Comparison of ENCODE assay signal across 9 mouse cellular contexts in genomic region chrX:101273410-101273809, GRCm38 (mm10). TPM values are rescaled to one million over a fixed set of nuclear protein-coding genes. Genes with fewer than 3 reads are reported as not detected.
DNase-seq lines count a peak whose midpoint lies in the region; ATAC-seq and TF ChIP-seq lines count a peak whose summit lies in the region.
"Had no signal": no experiment of that assay in that cellular context is flagged by ENCODE, and none has a peak within 500 bp of the region (broad histone marks: within the 10 kb centered on the region; RNA-seq: fewer than 3 reads in every experiment).

No protein-coding gene starts in this region.

- WGBS in forebrain, embryonic 12.5 days = 25% methylated on average over 6 of the region's 6 CpGs
- WGBS in liver, embryonic 15.5 days (ENCODE audit: insufficient replicate concordance) = 28% methylated on average over 6 of the region's 6 CpGs

- H3K79me2 ChIP-seq in C2C12 (ENCODE audit: control insufficient read depth, insufficient read depth) = peaks cover 10% of the 10 kb centered on the region

- peaks cover 12% of the 10 kb centered on the region for H3K36me3 ChIP-seq in C2C12 (ENCODE audit: control insufficient read depth, insufficient read depth)
- peaks cover 14% of the 10 kb centered on the region for H3K36me3 ChIP-seq in forebrain, embryonic 12.5 days (replicated peaks)
- peaks cover 27% of the 10 kb centered on the region for H3K36me3 ChIP-seq in liver, embryonic 15.5 days (replicated peaks)

- peak overlapping the region; percentile 75; the same call in 1 of the 2 replicates for H3K27ac ChIP-seq in forebrain, embryonic 12.5 days
- peak overlapping the region; percentile 86 for H3K27ac ChIP-seq in liver, embryonic 15.5 days (replicated peaks)

- H3ac ChIP-seq in C2C12 (ENCODE audit: control insufficient read depth, insufficient read length, low read depth) = peak overlapping the region; percentile 14

- peak overlapping the region; percentile 66; the same call in 1 of the 2 replicates for H3K9ac ChIP-seq in forebrain, embryonic 12.5 days
- peak overlapping the region; percentile 48 for H3K9ac ChIP-seq in liver, embryonic 15.5 days

- no peaks in the 10 kb centered on the region for H3K9me3 ChIP-seq in forebrain, embryonic 12.5 days
- no peaks in the 10 kb centered on the region for H3K9me3 ChIP-seq in liver, embryonic 15.5 days (replicated peaks)

- no peaks in the 10 kb centered on the region for H3K27me3 ChIP-seq in C2C12 (ENCODE audit: control insufficient read depth, insufficient read depth, insufficient read length)
- peaks cover 7% of the 10 kb centered on the region; the same call in 1 of the 2 replicates for H3K27me3 ChIP-seq in forebrain, embryonic 12.5 days
- H3K27me3 ChIP-seq in liver, embryonic 15.5 days = peaks cover 10% of the 10 kb centered on the region; the same call in 1 of the 2 replicates

- no peak for TF ChIP-seq CTCF in C2C12 (IDR thresholded peaks at IDR 0.05; ENCODE audit: control insufficient read depth, insufficient read depth, insufficient read length)

- peaks cover 8% of the 10 kb centered on the region; the same call in 1 of the 2 replicates for H3K4me1 ChIP-seq in forebrain, embryonic 12.5 days
- H3K4me1 ChIP-seq in liver, embryonic 15.5 days (replicated peaks) = peaks cover 16% of the 10 kb centered on the region

- ATAC-seq in forebrain, embryonic 12.5 days (ENCODE audit: low FRiP score) = peak; percentile 39; the same call in 1 of the 2 replicates
- no peak for ATAC-seq in liver, embryonic 15.5 days (ENCODE audit: insufficient read depth)
- ATAC-seq in megakaryocyte progenitor cell, adult 5-6 weeks (replicated peaks; ENCODE audit: poor library complexity) = no peak

- peaks cover 1% of the 10 kb centered on the region for H3K79me3 ChIP-seq in C2C12 (ENCODE audit: low read depth)

- peak; percentile 58 for DNase-seq in CD4-positive helper T cell, adult 2 months (ENCODE audit: low read depth, low spot score)
- no peak for DNase-seq in right cerebral cortex, adult 2 months (ENCODE audit: low spot score in 2 of 2)
- no peak for DNase-seq in urinary bladder, postnatal 14 days (ENCODE audit: low spot score)
- no peak for DNase-seq in right cerebral cortex, postnatal 14 days

- peak overlapping the region; percentile 54 for H3K4me2 ChIP-seq in forebrain, embryonic 12.5 days
- peak overlapping the region; percentile 67 for H3K4me2 ChIP-seq in liver, embryonic 15.5 days

- peak overlapping the region; percentile 40 for H3K4me3 ChIP-seq in C2C12 (ENCODE audit: insufficient read depth, poor library complexity, severe bottlenecking)
- peak overlapping the region; percentile 51 for H3K4me3 ChIP-seq in forebrain, embryonic 12.5 days (replicated peaks)
- H3K4me3 ChIP-seq in liver, embryonic 15.5 days (replicated peaks) = peak overlapping the region; percentile 70

TF ChIP-seq in C2C12, 6 proteins besides CTCF, POLR2A, EP300 and RAD21:
- no peak for TF ChIP-seq USF1 (IDR thresholded peaks at IDR 0.05; ENCODE audit: low read depth)
- TF ChIP-seq CEBPB (IDR thresholded peaks at IDR 0.05; ENCODE audit: low read depth) = no peak
- no peak for TF ChIP-seq MYOG (IDR thresholded peaks at IDR 0.05; ENCODE audit: control insufficient read depth, extremely low read depth, insufficient read length)
- TF ChIP-seq MYOD1 (IDR thresholded peaks at IDR 0.05; ENCODE audit: control insufficient read depth, insufficient read length, low read depth) = no peak
- no peak for TF ChIP-seq MAX (IDR thresholded peaks at IDR 0.05)
- no peak for TF ChIP-seq FOSL1 (IDR thresholded peaks at IDR 0.05; ENCODE audit: insufficient read depth, low read length, poor library complexity, severe bottlenecking)

RNA-seq across cellular contexts. Expression of gene Med12, which starts 0.4 kb away (rescaled TPM):
- 22.7 TPM for polyA plus RNA-seq in C2C12 (2012; fragmentation: generic; extraction: Trizol)
- polyA plus RNA-seq in forebrain, embryonic 12.5 days (2016; fragmentation: Nextera tagmentation; extraction: Ambion mirVana) = 42.0 and 43.1 TPM in 2 replicates
- 21.4 and 23.1 TPM in 2 replicates for polyA plus RNA-seq in liver, embryonic 15.5 days (2015; fragmentation: Nextera tagmentation; extraction: Ambion mirVana)
- total RNA-seq in megakaryocyte progenitor cell, adult 5-6 weeks (2015) = 54.0 and 64.0 TPM in 2 replicates
- total RNA-seq in megakaryocyte progenitor cell, adult 5-6 weeks (2017) = 29.2 and 31.6 TPM in 2 replicates

RNA-seq across cellular contexts. Expression of gene Gm20489, which starts 4.6 kb away (rescaled TPM):
- not detected for polyA plus RNA-seq in C2C12 (2012; fragmentation: generic; extraction: Trizol)
- not detected in 2 replicates for polyA plus RNA-seq in forebrain, embryonic 12.5 days (2016; fragmentation: Nextera tagmentation; extraction: Ambion mirVana)
- polyA plus RNA-seq in liver, embryonic 15.5 days (2015; fragmentation: Nextera tagmentation; extraction: Ambion mirVana) = not detected in 2 replicates
- total RNA-seq in megakaryocyte progenitor cell, adult 5-6 weeks (2015) = not detected in 2 replicates
- not detected in 2 replicates for total RNA-seq in megakaryocyte progenitor cell, adult 5-6 weeks (2017)
- polyA plus RNA-seq: large intestine, adult 2 months had no signal

RNA-seq across cellular contexts. Expression of gene Il2rg, which starts 5.4 kb away (rescaled TPM):
- 1.7 TPM for polyA plus RNA-seq in C2C12 (2012; fragmentation: generic; extraction: Trizol)
- 2.0 TPM in 2 replicates for polyA plus RNA-seq in forebrain, embryonic 12.5 days (2016; fragmentation: Nextera tagmentation; extraction: Ambion mirVana)
- polyA plus RNA-seq in liver, embryonic 15.5 days (2015; fragmentation: Nextera tagmentation; extraction: Ambion mirVana) = 9.4 and 9.6 TPM in 2 replicates
- total RNA-seq in megakaryocyte progenitor cell, adult 5-6 weeks (2015) = 33.6 and 40.5 TPM in 2 replicates
- total RNA-seq in megakaryocyte progenitor cell, adult 5-6 weeks (2017) = 19.2 and 28.9 TPM in 2 replicates

RNA-seq across cellular contexts. Expression of gene Gm614, which starts 9.6 kb away (rescaled TPM):
- not detected for polyA plus RNA-seq in C2C12 (2012; fragmentation: generic; extraction: Trizol)
- not detected in 2 replicates for polyA plus RNA-seq in forebrain, embryonic 12.5 days (2016; fragmentation: Nextera tagmentation; extraction: Ambion mirVana)
- not detected in 2 replicates for polyA plus RNA-seq in liver, embryonic 15.5 days (2015; fragmentation: Nextera tagmentation; extraction: Ambion mirVana)
- total RNA-seq in megakaryocyte progenitor cell, adult 5-6 weeks (2015) = 1.0 TPM in 1 of 2 replicates, not detected in the other
- total RNA-seq in megakaryocyte progenitor cell, adult 5-6 weeks (2017) = 0.91 TPM in 1 of 2 replicates, not detected in the other
- polyA plus RNA-seq: large intestine, adult 2 months had no signal

RNA-seq across cellular contexts. Expression of gene Foxo4, which starts 19.1 kb away (rescaled TPM):
- 8.6 TPM for polyA plus RNA-seq in C2C12 (2012; fragmentation: generic; extraction: Trizol)
- 1.3 and 1.9 TPM in 2 replicates for polyA plus RNA-seq in forebrain, embryonic 12.5 days (2016; fragmentation: Nextera tagmentation; extraction: Ambion mirVana)
- polyA plus RNA-seq in liver, embryonic 15.5 days (2015; fragmentation: Nextera tagmentation; extraction: Ambion mirVana) = 1.5 TPM in 2 replicates
- 5.8 and 6.0 TPM in 2 replicates for total RNA-seq in megakaryocyte progenitor cell, adult 5-6 weeks (2015)
- 16.3 and 17.1 TPM in 2 replicates for total RNA-seq in megakaryocyte progenitor cell, adult 5-6 weeks (2017)
